Mouse (Mus musculus) CH12.LX (cell line): Measurements from ENCODE around the gene Cpeb1. TPM values are rescaled to one million over a fixed set of nuclear protein-coding genes. Genes with fewer than 3 reads are reported as not detected.

Experiments
- DNase-seq: peaks from one replicate; pipeline ENCODE4 v3.0.0-alpha.2; 2013; ENCODE audit errors: extremely low read depth
- H3K27ac ChIP-seq: 2 replicates; pipeline ENCODE4 v1.5.1; 2012; ENCODE audit warnings: low read depth, mild to moderate bottlenecking, control low read depth, moderate library complexity; ENCODE audit not compliant: insufficient read depth
- H3K27me3 ChIP-seq: replicated peaks from 2 replicates; pipeline ENCODE3; 2012; ENCODE audit warnings: inconsistent platforms
- H3K36me3 ChIP-seq, 2 experiments: replicated peaks in 1 of 2; 2 replicates each; pipeline versions ENCODE3 to v1.6.1; 2012; ENCODE audit warnings: inconsistent platforms in 1 of 2, low read length in 1 of 2, mild to moderate bottlenecking in 1 of 2, mixed read lengths in 1 of 2, moderate library complexity in 1 of 2; ENCODE audit not compliant: control insufficient read depth in 1 of 2, insufficient read depth in 1 of 2
- H3K4me1 ChIP-seq, 2 experiments: 2 replicates each; pipeline ENCODE4 v1.6.1; 2012; ENCODE audit warnings: inconsistent platforms in 1 of 2, moderate library complexity in 1 of 2; ENCODE audit not compliant: insufficient read depth in 2 of 2, control insufficient read depth in 1 of 2
- H3K4me2 ChIP-seq: 2 replicates; pipeline ENCODE4 v1.6.1; 2012; ENCODE audit warnings: low read depth, mild to moderate bottlenecking, control low read depth; ENCODE audit not compliant: poor library complexity, insufficient read depth, severe bottlenecking
- H3K4me3 ChIP-seq, 3 experiments: fragments of 150-350 bp in 1 of 3; sonication (generic) in 1 of 3; replicated peaks in 1 of 3; 2 replicates each; pipeline versions ENCODE3 to v1.5.1; 2011 to 2012; ENCODE audit warnings: low read depth in 2 of 3, low read length in 2 of 3, mild to moderate bottlenecking in 2 of 3, moderate library complexity in 2 of 3, control low read depth in 1 of 3, improper control_type of control experiment in 1 of 3, inconsistent platforms in 1 of 3, mixed read lengths in 1 of 3; ENCODE audit not compliant: poor library complexity in 1 of 3
- H3K79me2 ChIP-seq: replicated peaks from 2 replicates; pipeline ENCODE4 v1.6.1; 2012; ENCODE audit warnings: mild to moderate bottlenecking, moderate library complexity; ENCODE audit not compliant: control insufficient read depth, poor library complexity, insufficient read depth, severe bottlenecking; ENCODE audit errors: extremely low read depth
- H3K9ac ChIP-seq: 2 replicates; pipeline ENCODE4 v1.6.1; 2012; ENCODE audit warnings: low read depth, mild to moderate bottlenecking, control low read depth, moderate library complexity; ENCODE audit not compliant: insufficient read depth
- H3K9me3 ChIP-seq: replicated peaks from 2 replicates; pipeline ENCODE3; 2012; ENCODE audit warnings: low read length, inconsistent platforms, mixed read lengths
- CHD2 ChIP-seq: IDR thresholded peaks from 2 replicates; pipeline ENCODE4 v1.6.1; 2011; ENCODE audit warnings: low read length, improper control_type of control experiment
- CTCF ChIP-seq, 2 experiments: IDR thresholded peaks in 1 of 2; conservative IDR thresholded peaks in 1 of 2; 2 replicates each; pipeline ENCODE4 v1.5.1; 2011 to 2012; ENCODE audit warnings: low read depth in 2 of 2, low read length in 2 of 2, improper control_type of control experiment in 1 of 2, inconsistent platforms in 1 of 2, mild to moderate bottlenecking in 1 of 2, moderate library complexity in 1 of 2
- E2F4 ChIP-seq: IDR thresholded peaks from 2 replicates; pipeline ENCODE4 v1.6.1; 2011; ENCODE audit warnings: low read depth, low read length, improper control_type of control experiment; ENCODE audit not compliant: insufficient replicate concordance
- ELF1 ChIP-seq: IDR thresholded peaks from 2 replicates; pipeline ENCODE4 v1.6.1; 2014; ENCODE audit warnings: low read depth, mild to moderate bottlenecking, inconsistent platforms, low read length, improper control_type of control experiment
- EP300 ChIP-seq: IDR thresholded peaks from 2 replicates; pipeline ENCODE4 v1.6.1; 2011; ENCODE audit warnings: low read length, improper control_type of control experiment
- GABPA ChIP-seq: IDR thresholded peaks from 2 replicates; pipeline ENCODE4 v1.6.1; 2012; ENCODE audit warnings: low read depth, low read length, improper control_type of control experiment, inconsistent platforms; ENCODE audit not compliant: insufficient replicate concordance
- HCFC1 ChIP-seq: IDR thresholded peaks from 2 replicates; pipeline ENCODE4 v1.6.1; 2012; ENCODE audit warnings: low read depth, mild to moderate bottlenecking, inconsistent platforms, low read length, improper control_type of control experiment
- IRF4 ChIP-seq: IDR thresholded peaks from 2 replicates; pipeline ENCODE4 v1.6.1; 2014; ENCODE audit warnings: low read depth, mild to moderate bottlenecking, inconsistent platforms, low read length, improper control_type of control experiment
- JUN ChIP-seq: IDR thresholded peaks from 2 replicates; pipeline ENCODE4 v1.6.1; 2011; ENCODE audit warnings: low read depth, mild to moderate bottlenecking, low read length, improper control_type of control experiment, moderate library complexity; ENCODE audit not compliant: insufficient read depth
- JUND ChIP-seq: conservative IDR thresholded peaks from 2 replicates; pipeline ENCODE4 v1.6.1; 2011; ENCODE audit warnings: low read depth, low read length, improper control_type of control experiment
- KAT2A ChIP-seq: IDR thresholded peaks from 2 replicates; pipeline ENCODE4 v1.6.1; 2012; ENCODE audit warnings: low read length, improper control_type of control experiment, inconsistent platforms; ENCODE audit not compliant: insufficient replicate concordance
- MAFK ChIP-seq: IDR thresholded peaks from 2 replicates; pipeline ENCODE4 v1.6.1; 2011; ENCODE audit warnings: low read length, improper control_type of control experiment; ENCODE audit not compliant: insufficient replicate concordance
- MAX ChIP-seq: IDR thresholded peaks from 2 replicates; pipeline ENCODE4 v1.6.1; 2011; ENCODE audit warnings: low read length, improper control_type of control experiment
- MEF2A ChIP-seq: IDR thresholded peaks from 2 replicates; pipeline ENCODE4 v1.6.1; 2014; ENCODE audit warnings: low read depth, mild to moderate bottlenecking, inconsistent platforms, low read length, improper control_type of control experiment, borderline replicate concordance
- MYC ChIP-seq: IDR thresholded peaks from 2 replicates; pipeline ENCODE4 v1.6.1; 2011; ENCODE audit warnings: low read depth, mild to moderate bottlenecking, improper control_type of control experiment, low read length
- NRF1 ChIP-seq: IDR thresholded peaks from 2 replicates; pipeline ENCODE4 v1.6.1; 2014; ENCODE audit warnings: low read depth, mild to moderate bottlenecking, inconsistent platforms, low read length, improper control_type of control experiment, moderate library complexity
- POLR2A ChIP-seq: IDR thresholded peaks from 2 replicates; pipeline ENCODE4 v1.6.1; 2011; ENCODE audit warnings: low read depth, mild to moderate bottlenecking, improper control_type of control experiment, low read length
- RAD21 ChIP-seq: IDR thresholded peaks from 2 replicates; pipeline ENCODE4 v1.6.1; 2011; ENCODE audit warnings: low read depth, mild to moderate bottlenecking, low read length, improper control_type of control experiment, moderate library complexity
- SMC3 ChIP-seq: IDR thresholded peaks from 2 replicates; pipeline ENCODE4 v1.6.1; 2011; ENCODE audit warnings: low read depth, low read length, improper control_type of control experiment
- TCF12 ChIP-seq: IDR thresholded peaks from 2 replicates; pipeline ENCODE4 v1.6.1; 2014; ENCODE audit warnings: low read depth, mild to moderate bottlenecking, inconsistent platforms, low read length, improper control_type of control experiment
- ZMIZ1 ChIP-seq: IDR thresholded peaks from 2 replicates; pipeline ENCODE4 v1.6.1; 2012; ENCODE audit warnings: low read depth, mild to moderate bottlenecking, inconsistent platforms, low read length, improper control_type of control experiment
- ZNF384 ChIP-seq: IDR thresholded peaks from 2 replicates; pipeline ENCODE4 v1.6.1; 2012; ENCODE audit warnings: low read depth, low read length, improper control_type of control experiment, inconsistent platforms
- dilution Hi-C: fragments of 300-500 bp; cut with MboI; formaldehyde crosslinking; loops from 2 replicates; pipeline ENCODE4 v1.14.3; 2020; ENCODE audit warnings: low sequenced_read_pairs; ENCODE audit not compliant: extremely low pct_unique_long_range_greater_than_20kb, extremely low pct_ligation_motif_present
- in situ Hi-C: fragments of 300-500 bp; cut with MboI; formaldehyde crosslinking; loops from 3 replicates; pipeline ENCODE4 v1.14.3; 2019; ENCODE audit warnings: low sequenced_read_pairs, low pct_ligation_motif_present, low pct_unique_long_range_greater_than_20kb, mixed read lengths
- polyA plus RNA-seq: library from polyadenylated mRNA; unstranded; fragments of >175 nt; gene quantifications from 2 replicates; pipeline ENCODE4 v1.2.1, GENCODE M21; 2012; ENCODE audit warnings: low read depth; ENCODE audit not compliant: insufficient read length
- total RNA-seq, 2 experiments: library from RNA; depleted of rRNA; stranded (reverse); fragments of 300-350 nt in 1 of 2; fragments of >200 nt in 1 of 2; gene quantifications; 2 replicates each; pipeline ENCODE4 v1.2.3; 2012 to 2014

Cpeb1 gene
- total and polyA plus RNA-seq, 3 experiments = 0.26 TPM; not detected in 2

- peak; percentile 21 for DNase-seq
- Histone ChIP-seq H3K79me2 (no peaks in the 10 kb centered on the region), H3K27me3 (no peaks in the 10 kb centered on the region)
Observed at GRCm38 (mm10) chr7:81303682-81304081, 151.6 kb downstream of the Cpeb1 start.

GRCm38 (mm10) chr7:81301323-81301722 is 153.9 kb downstream of the Cpeb1 start:
- dilution Hi-C loops = no loop called here
- H3K79me2 ChIP-seq = no peaks in the 10 kb centered on the region
- no peak for TF ChIP-seq MEF2A
- TF ChIP-seq EP300 = no peak
- no peak for TF ChIP-seq IRF4
- TF ChIP-seq ZNF384 = no peak
- TF ChIP-seq POLR2A = no peak
- no peak for TF ChIP-seq NRF1
- no peak for TF ChIP-seq ZMIZ1
- no peak for TF ChIP-seq JUN
- no peak for TF ChIP-seq MAX
- TF ChIP-seq CHD2 = no peak
- no peak for TF ChIP-seq ELF1
- no peak for TF ChIP-seq MAFK
- no peak for TF ChIP-seq KAT2A
- no peak for TF ChIP-seq E2F4
- TF ChIP-seq TCF12 = no peak
- no peak overlapping the region for H3K4me3 ChIP-seq
- in situ Hi-C loops = loop anchor here (25.0 kb wide), 1 partner anchor 414 kb away; no protein-coding TSS in a partner anchor
- no peak overlapping the region for H3K27ac ChIP-seq
- no peak for DNase-seq
- H3K36me3 ChIP-seq = peaks cover 14 to 58% of the 10 kb centered on the region in 2 experiments
- no peak overlapping the region for H3K4me2 ChIP-seq
- no peak overlapping the region for H3K9ac ChIP-seq
- H3K27me3 ChIP-seq = no peaks in the 10 kb centered on the region
- no peaks in the 10 kb centered on the region for H3K9me3 ChIP-seq
- peaks cover 0 to 21% of the 10 kb centered on the region in 2 experiments; a peak in 2 of 4 replicates for H3K4me1 ChIP-seq

More at GRCm38 (mm10) chr7:81303682-81304081, 151.6 kb downstream of the Cpeb1 start:
- in situ Hi-C loops (loop anchor here (25.0 kb wide), 1 partner anchor 416 kb away; no protein-coding TSS in a partner anchor), dilution Hi-C loops (no loop called here)
- Histone ChIP-seq H3K4me3 (no peak overlapping the region), H3K4me1 (peaks cover 0 to 21% of the 10 kb centered on the region in 2 experiments; a peak in 2 of 4 replicates), H3K9me3 (no peaks in the 10 kb centered on the region), H3K4me2 (no peak overlapping the region), H3K27ac (no peak overlapping the region)
- no peak for TF ChIP-seq HCFC1
- no peak for TF ChIP-seq JUND
- TF ChIP-seq E2F4 = no peak
- TF ChIP-seq CTCF (conservative IDR thresholded peaks at IDR 0.05 in 1 of 2, IDR thresholded peaks at IDR 0.05 in 1 of 2; ENCODE audit: low read depth in 2 of 2, low read length in 2 of 2) = peak; percentile 72 to 78
- no peak for TF ChIP-seq MYC
- no peak for TF ChIP-seq CHD2
- TF ChIP-seq GABPA = no peak
- peak; percentile 56 for TF ChIP-seq RAD21
- peak; percentile 79 for TF ChIP-seq SMC3
- TF ChIP-seq, all 38 proteins: peak for 3
- H3K36me3 ChIP-seq = peaks cover 15 to 68% of the 10 kb centered on the region in 2 experiments
- H3K9ac ChIP-seq = no peak overlapping the region
